Mouse (Mus musculus): ENCODE data around the gene Dnajc2.

- no peak for TF ChIP-seq CTCF (conservative IDR thresholded peaks at IDR 0.05; ENCODE audit: low read length)
- no peak for TF ChIP-seq NANOG (IDR thresholded peaks at IDR 0.05; ENCODE audit: borderline replicate concordance, low read length)
Measured at GRCm38 (mm10) chr5:21785776-21786175, 725 bp upstream of the Dnajc2 start.

All from E14TG2a.4 (cell line).